Mouse (Mus musculus): Measurements from ENCODE around the gene Olfr198.
"Not testable (repeated sequence)": the region's sequence is repeated elsewhere in the genome, so short reads cannot be mapped to it uniquely, and the experiment has no call there.

Olfr198 gene

DNA sequence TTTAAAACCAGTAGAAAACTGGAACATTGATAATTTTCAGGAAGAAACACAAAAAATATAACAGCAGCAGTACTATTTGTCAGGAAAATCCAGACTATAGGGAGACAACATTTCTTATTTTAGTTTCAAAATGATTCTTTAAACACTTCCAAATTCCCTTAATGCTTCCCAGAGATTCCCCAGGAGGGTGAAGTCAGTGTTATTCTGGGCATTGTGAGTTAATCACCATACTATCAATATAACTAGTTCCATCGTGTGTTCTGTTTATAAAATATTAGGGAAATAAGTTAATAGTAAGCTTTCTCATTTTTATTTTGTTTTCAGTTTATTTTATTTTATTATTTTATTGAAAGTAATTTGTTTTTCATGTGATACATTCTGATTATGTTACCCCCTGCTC is at the start of gene Olfr198:
Gene Olfr198, minus strand, starts transcription at position 101 of the 400 bp plus-strand sequence.
- not testable (repeated sequence) for DNase-seq

DNA sequence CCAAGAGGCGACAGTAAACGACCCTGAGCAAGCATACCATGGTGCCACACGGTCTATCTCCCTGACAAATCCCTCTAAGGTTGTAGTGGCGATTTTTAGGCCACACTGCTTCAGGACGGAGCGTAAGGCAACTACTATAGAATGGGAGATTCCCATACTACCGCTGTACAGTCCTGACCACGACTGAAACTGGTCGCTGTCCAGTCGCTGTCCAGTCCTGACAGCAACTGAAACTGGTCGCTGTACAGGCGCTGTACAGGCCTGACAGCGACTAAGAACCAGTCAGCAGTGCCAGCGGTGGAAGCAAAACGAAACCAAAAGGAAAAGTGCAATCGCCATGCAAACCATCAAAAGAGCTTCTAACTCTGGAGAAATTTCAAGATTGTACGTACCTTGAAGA is 46.4 kb upstream of the Olfr198 start:
- DNase-seq, result no peak

DNA sequence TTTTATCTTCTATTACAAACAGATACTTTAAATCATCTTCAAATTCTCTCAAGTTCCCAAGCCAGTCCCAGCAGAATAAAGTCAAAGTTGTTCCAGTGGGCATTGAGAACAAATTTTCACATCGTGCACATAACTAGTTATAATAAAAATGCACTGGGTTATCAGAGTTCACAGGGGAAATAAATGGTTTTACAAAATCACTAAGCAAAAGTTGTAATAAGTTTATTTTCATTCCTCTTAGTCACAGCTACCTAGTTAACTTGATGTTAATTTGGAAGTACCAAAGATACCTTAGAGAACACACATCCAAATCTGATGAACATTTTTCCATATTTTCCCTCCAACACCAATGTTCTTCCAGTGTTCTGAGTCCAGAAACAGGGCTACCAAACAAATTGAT is 16.3 kb upstream of the Olfr198 start, which contains the start of gene Olfr199:
Gene Olfr199, minus strand, starts transcription at position 101 of the 400 bp plus-strand sequence.
- DNase-seq, result not testable (repeated sequence)

DNA sequence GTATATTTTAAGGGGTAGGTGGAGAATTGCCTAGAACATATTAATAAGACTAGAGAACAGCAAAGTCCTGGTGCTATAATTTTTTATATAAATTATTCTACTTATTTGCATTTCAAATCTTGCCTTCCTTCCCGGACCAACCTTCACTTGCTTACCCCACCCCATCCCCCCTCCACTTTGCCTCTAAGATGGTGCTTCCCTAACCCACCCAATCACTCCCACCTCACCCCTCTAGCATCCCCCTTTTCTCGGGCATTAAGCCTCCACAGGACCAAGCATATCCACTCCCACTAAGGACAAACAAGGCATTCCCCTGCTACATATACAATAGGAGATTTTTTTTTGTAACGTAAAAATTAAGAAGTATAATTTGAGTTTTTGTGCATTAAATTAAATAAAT is 14.5 kb upstream of the Olfr198 start:
- DNase-seq, result not testable (repeated sequence)

DNA sequence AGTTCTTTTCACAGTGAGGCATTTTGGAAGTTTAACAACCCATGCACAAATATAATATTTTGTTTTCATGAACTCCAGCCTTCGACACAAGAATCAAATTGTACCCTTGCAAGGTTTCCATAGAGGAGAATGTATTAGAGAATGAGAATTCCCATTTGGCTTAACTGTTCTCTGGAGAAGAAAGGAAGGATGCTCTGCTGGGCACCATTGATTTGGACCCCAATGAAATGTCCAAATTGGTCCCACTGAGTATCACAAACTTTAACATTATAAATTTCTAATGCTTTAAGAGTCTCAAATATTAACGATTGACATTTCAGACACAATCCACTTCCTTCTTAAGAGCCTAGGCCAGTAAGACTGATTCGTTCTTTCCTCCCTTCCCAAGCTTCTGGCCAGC is 33.0 kb downstream of the Olfr198 start, which contains the start of gene Olfr196:
Gene Olfr196, minus strand, starts transcription at position 101 of the 400 bp plus-strand sequence.
- no peak for DNase-seq

DNA sequence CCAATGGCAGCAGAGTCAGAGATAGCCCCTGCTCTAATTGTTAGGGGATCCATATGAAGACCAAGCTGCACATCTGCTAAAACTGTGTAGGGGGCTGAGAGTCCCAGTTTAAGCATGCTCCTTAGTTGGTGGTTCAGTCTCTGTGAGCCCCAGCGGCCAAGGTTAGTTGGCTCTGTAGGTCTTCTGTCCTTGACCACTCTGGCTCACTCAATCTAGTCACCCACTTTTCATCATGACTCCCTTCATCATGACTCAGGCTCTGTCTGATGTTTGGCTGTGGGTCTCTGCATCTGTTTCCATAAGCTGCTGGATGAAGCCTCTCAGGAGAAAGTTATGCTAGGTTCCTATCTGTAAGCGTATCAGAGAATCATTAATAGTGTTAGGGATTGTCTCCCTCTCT is 51.3 kb downstream of the Olfr198 start:
- no peak for DNase-seq
